Mouse (Mus musculus): ENCODE measurements around the gene Ikzf5.
"Not testable (repeated sequence)": the region's sequence is repeated elsewhere in the genome, so short reads cannot be mapped to it uniquely, and the experiment has no call there.

Ikzf5 gene

GRCm38 (mm10) chr7:131410416-131411058 lies at the start of gene Ikzf5, which contains the start of gene Acadsb:
Gene Ikzf5, minus strand, starts transcription at chr7:131410521.
Gene Acadsb, plus strand, starts transcription at chr7:131410601.
- peak; percentile 99 for DNase-seq

DNA sequence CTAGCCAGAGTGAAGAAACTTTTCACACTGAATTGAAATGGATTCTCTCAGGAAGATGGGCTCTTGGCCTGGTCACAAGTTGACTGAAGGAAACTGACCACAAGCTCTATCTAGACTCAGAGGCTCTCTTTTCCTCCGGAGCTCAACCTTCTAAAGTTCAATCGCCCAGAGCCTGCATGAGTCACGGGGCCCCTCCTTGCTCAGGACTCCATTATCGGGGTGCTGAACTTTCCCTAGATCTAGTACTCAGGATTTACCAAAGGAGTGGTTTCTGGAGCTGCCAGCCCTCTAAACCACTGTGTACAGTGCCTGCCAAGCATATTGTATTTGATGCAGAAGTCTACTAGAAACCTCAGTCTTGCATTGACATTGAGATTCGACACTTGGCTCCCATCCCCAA lies 46.4 kb upstream of the Ikzf5 start:
- DNase-seq: no peak

DNA sequence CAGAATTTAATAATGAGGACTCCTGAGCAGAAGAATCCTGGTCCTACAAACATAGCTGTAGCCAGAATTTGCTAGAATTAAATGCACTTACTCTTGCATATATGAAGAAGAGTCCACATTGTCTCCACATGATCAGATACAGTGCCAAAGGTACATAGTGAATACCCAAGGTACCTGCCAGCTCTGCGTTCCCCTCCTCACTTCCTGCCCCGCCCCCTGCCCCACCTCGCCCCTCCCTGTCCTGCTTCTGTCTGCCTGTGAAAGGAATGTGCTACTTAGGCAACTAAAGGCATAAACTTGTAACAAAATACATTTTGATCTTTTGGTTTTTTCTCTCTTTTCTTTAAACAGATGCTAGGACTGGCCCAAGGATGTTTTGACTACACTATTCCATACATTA lies 26.7 kb upstream of the Ikzf5 start:
- no peak for DNase-seq

DNA sequence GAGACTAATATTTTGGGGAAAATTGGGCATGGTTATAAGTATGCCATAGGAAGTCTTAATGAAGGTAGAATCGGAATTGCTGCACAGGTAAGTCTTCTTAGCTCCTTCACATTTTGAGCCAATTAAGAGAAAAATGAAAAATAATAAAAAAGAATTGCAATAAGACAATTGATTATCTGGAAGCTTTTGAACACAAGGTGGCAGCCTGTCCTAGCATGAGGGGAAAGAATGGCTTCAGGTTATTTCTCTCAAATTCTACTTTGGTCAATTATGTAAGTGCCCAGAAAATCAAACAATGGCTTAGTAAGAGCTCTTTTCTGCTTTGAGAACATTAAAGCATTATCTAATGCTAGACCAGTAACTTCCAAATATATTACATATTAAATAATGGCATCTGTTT lies 24.0 kb upstream of the Ikzf5 start:
- no peak for DNase-seq

GRCm38 (mm10) chr7:131432244-131432643 lies 21.9 kb upstream of the Ikzf5 start:
- DNase-seq: peak; percentile 55

GRCm38 (mm10) chr7:131427331-131427730 lies 17.0 kb upstream of the Ikzf5 start:
- DNase-seq: no peak

- no peak for DNase-seq
These were observed 14.6 kb upstream of the Ikzf5 start for GRCm38 (mm10) chr7:131424912-131425311.

GRCm38 (mm10) chr7:131417605-131418004 lies 7.3 kb upstream of the Ikzf5 start:
- no peak for DNase-seq

DNA sequence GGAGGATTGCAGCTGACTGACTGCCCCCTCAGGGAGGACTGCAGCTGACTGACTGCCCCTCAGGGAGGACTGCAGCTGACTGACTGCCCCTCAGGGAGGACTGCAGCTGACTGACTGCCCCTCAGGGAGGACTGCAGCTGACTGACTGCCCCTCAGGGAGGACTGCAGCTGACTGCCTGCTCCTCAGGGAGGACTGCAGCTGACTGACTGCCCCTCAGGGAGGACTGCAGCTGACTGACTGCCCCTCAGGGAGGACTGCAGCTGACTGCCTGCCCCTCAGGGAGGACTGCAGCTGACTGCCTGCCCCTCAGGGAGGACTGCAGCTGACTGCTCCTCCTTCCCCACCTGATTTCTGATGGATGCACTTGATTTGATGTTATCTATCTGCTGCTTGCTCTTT lies 6.4 kb upstream of the Ikzf5 start:
- DNase-seq: not testable (repeated sequence)

- no peak for DNase-seq
These were observed 1.6 kb upstream of the Ikzf5 start for GRCm38 (mm10) chr7:131411941-131412270.

DNA sequence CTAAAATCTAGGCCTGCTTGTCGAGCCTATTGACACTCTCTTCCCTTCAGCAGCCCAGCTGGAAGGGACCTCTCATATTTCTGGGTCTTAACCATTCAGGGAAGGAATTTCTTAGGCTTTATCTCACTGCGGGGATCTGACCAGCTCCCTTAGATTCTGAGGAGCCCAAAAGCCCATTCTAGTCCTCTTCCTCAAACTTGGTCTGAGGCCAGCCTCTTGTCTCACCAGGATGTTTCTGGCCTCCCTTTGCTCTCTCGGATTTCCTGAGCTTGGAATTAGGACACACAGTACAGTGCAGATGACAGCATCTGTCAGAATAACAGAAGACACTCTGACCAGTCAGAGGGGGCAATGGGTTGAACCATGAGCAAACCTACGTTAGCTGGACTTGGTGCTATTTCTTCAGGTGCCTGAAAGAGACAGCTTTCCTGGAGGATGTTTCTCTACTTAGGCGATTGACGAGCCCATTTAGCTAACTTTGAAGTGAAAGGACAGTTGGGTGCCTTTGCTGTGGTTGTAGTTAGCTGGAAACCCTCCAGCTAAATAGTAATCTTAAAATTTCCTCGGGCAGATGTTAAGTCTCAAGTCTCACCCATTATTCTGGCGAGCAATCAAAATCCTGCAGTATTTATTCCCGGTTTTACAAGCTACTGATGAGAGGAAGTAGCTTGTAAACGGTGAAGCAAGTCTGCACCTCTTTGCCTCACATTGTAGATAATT lies 1.1 kb upstream of the Ikzf5 start:
- no peak for DNase-seq

GRCm38 (mm10) chr7:131409988-131410385 lies 334 bp downstream of the Ikzf5 start:
- no peak for DNase-seq

- DNase-seq: no peak
These were observed 867 bp downstream of the Ikzf5 start for GRCm38 (mm10) chr7:131409321-131409987.

- DNase-seq: not testable (repeated sequence)
These were observed 18.6 kb downstream of the Ikzf5 start for GRCm38 (mm10) chr7:131391761-131392160.

GRCm38 (mm10) chr7:131371880-131372651 lies 38.3 kb downstream of the Ikzf5 start:
- DNase-seq: no peak

GRCm38 (mm10) chr7:131371470-131371860 lies 38.9 kb downstream of the Ikzf5 start:
- DNase-seq: no peak

DNA sequence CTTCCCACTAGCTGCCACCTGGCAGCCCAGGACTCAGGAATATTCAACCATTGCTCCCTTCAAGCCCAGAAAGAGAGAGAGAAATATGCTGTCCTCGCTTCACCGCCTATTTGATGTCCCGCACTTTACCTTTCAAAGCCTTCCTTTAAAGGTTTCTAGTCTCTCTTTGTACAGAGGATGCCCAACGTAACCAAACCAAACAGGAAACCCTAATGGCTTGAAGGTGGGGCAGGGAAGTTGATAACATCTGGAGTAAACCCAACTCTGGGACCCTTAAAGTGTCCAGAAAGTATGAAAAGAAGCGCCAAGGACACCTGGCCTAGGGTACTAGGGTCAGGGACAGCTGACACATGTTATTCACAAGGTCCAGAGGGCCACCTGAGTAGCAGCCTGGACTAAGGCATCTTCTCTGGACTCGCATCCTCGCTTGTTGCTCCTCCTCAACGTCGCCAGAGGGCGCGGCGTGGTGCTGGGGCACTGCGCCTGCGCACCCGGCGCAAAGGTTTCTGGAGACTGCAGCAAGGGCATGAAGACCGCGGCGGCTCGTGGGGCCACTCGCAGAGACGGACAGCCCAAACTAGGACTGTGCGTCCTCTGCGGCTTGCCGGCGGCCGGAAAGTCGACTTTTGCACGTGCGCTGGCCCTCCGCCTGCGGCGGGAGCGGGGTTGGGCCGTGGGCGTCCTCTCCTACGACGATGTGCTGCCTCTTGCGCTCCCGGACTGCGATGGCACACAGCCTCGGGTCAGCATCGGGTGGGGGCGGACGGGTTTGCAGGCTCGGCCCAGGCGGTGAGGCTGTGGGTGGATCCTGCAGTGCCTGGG lies 39.5 kb downstream of the Ikzf5 start, which contains the start of gene Pstk:
TSS of gene Pstk (plus strand) at position 494 of the 822 bp plus-strand sequence.
- DNase-seq: peak; percentile 92

GRCm38 (mm10) chr7:131364131-131364530 lies 46.2 kb downstream of the Ikzf5 start:
- DNase-seq: no peak

GRCm38 (mm10) chr7:131362615-131363300 lies 47.6 kb downstream of the Ikzf5 start, which contains the start of gene 2310057M21Rik:
Gene 2310057M21Rik, minus strand, starts transcription at chr7:131362759.
- peak; percentile 96 for DNase-seq

DNA sequence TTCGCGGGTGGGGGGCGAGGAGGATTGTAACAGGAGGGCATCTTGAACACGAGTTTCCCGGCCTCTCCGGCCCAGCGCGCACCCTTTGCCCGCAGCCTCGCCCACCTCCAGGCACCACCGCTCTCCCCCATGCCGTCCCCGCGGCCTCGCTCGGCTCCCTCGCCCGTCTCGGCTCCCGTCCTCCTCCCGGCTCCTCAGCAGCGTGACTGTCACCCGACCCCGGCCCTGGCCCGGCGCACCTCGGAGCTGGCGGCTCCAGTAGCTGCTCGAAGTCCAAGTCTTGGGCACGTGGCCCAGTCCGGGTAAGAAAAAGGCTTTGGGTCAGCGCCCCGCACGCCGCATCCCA lies 48.1 kb downstream of the Ikzf5 start:
- no peak for DNase-seq

GRCm38 (mm10) chr7:131356105-131356504 lies 54.2 kb downstream of the Ikzf5 start:
- DNase-seq: no peak
